Mouse (Mus musculus): ENCODE data around the gene Gm28553. TPM values are rescaled to one million over a fixed set of nuclear protein-coding genes. Genes with fewer than 3 reads are reported as not detected.
"Not testable (repeated sequence)": the region's sequence is repeated elsewhere in the genome, so short reads cannot be mapped to it uniquely, and the experiment has no call there.

Gene Gm28553
- polyA plus RNA-seq (2015; fragmentation: Nextera tagmentation; extraction: Ambion mirVana) = not detected in 2 replicates

DNA sequence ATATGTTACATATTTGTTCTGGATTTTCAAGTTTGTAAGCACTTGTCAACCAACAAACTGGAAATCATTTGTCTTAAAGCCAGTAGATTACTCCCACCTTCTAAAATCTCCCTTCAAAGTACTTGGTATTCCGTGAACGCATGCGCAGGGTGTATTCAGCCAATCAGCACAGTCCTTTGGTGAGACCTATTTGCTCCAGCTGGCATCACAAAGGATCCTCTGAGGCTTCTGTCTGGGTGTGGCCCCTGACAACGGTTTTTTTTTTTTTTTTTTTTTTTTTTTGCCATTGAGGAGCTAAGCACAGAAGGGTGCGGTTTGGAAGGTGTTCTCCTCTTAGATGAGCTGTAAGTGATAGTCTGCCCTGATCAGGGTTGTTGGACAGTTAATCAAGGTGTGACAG is at the start of gene Gm28553:
TSS of gene Gm28553 (plus strand) at position 301 of the 400 bp plus-strand sequence.
- H3K4me1 ChIP-seq (ENCODE audit: insufficient read depth, low read depth, low read length); H3K27ac ChIP-seq (ENCODE audit: low read length); H3K36me3 ChIP-seq (ENCODE audit: insufficient read depth, low read length); H3K27me3 ChIP-seq (replicated peaks; ENCODE audit: insufficient read depth, low read length); DNase-seq (ENCODE audit: low spot score); H3K4me2 ChIP-seq (replicated peaks; ENCODE audit: low read depth, low read length); H3K4me3 ChIP-seq (ENCODE audit: low read depth, low read length); ATAC-seq; H3K9ac ChIP-seq (replicated peaks; ENCODE audit: low read depth); H3K9me3 ChIP-seq (ENCODE audit: low read length): not testable (repeated sequence)
- no CpG with 5 or more reads among the region's 5 CpGs for WGBS

Measured in lung, postnatal 0 days (tissue).